Mouse (Mus musculus): ENCODE results near the gene Ccdc91.

Gene Ccdc91

DNA sequence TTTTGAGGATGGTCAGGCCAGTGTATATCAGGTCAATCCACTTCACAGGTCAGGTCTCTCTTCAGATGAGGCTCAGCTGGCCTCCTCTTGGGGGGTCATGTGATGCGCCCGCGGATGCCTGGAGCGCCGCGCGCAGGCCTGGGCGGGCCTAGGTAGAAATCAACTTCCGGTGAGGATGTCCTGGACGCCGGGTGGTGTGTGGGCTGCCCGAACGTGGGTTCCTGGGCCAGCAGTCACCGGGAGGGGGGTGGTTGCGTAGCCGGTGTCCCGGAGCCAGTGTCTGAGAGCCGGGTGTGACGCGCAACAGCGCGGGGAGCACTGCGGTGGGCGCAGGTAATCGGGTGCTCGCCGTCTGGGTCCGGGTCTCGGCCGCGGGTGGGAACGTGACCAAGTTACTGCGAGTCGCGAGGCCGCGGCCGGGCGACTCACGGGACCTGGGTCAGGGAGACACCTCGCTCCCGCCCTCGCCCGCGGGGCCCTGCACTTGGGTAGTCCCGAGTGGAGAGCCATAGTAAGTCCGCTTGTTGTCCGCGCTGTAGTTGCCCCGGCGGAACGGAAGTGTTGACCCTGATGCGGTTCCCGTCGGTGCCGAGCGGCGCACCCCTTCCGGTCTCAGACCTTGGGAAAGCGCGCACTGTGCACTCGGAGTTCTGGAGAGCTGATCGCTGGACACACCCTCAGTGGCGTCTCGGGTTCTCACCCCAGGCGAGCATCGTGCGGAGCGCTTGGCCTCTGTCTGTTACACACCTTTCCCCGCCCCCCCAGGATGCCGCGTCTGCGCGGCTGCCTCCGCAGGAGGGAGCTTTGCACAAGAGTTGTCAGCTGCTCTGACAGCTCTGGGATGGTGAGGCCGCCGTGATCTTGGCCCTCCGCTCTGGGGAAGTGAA lies at the start of gene Ccdc91:
Ccdc91 (plus strand) TSS at position 102 of the 887 bp plus-strand sequence.
- DNase-seq (ENCODE audit: low spot score): peak; percentile 64

- DNase-seq (ENCODE audit: low spot score): no peak
These were observed 48.6 kb upstream of the Ccdc91 start for GRCm38 (mm10) chr6:147426927-147427487.

- no peak for DNase-seq (ENCODE audit: low spot score)
These were observed 19.9 kb upstream of the Ccdc91 start for GRCm38 (mm10) chr6:147455775-147456174.

DNA sequence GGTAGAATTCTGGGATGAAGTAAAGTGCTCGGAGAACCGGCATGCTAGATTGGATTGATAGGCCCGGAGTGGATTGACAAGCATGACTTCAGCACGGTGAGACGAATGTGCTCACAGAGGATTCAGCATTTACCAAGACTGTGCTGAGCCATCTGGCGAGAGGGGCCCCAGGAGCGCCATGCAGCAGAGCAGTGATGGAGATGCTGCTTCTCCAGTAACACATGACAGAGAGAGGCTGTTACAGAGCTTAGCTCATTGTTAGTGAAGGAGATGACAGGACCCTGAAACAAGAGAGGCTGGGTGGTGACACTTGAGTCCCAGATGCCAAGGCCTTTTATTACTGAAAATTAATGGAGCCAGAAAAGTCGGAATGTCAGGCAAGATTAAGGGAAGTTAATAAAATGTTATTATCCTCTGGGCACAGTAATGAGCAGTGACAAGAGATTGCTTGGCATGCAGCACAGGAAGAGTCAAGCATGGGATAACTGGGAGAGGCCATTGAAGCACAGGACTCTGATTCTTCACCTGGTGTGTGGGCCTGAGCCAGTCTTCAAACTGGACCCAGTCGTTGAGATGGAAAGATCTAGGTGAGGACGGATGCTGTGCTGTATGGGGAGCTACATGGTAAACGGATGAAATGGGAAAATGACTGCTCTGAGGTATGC lies 16.9 kb upstream of the Ccdc91 start:
- no peak for DNase-seq (ENCODE audit: low spot score)

DNA sequence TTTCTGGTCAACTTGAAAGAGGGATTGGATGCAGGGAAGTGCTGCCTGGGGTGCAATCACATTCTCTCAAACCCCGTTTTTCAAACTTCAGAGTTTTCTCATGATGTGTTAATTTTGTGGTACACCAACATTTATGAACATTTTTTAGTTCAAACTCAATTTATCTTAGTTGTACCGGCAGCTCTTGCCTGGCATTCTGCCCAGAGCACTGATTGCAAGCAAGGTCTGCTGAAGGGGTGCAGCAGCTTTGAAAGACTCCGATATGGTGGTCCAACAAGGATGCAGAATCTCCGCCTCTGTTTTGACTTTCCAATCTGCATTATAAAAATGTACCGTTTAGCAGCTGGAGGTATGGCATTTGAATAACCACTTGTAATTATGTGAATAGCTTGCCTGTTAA lies 5.6 kb upstream of the Ccdc91 start:
- DNase-seq (ENCODE audit: low spot score): no peak

DNA sequence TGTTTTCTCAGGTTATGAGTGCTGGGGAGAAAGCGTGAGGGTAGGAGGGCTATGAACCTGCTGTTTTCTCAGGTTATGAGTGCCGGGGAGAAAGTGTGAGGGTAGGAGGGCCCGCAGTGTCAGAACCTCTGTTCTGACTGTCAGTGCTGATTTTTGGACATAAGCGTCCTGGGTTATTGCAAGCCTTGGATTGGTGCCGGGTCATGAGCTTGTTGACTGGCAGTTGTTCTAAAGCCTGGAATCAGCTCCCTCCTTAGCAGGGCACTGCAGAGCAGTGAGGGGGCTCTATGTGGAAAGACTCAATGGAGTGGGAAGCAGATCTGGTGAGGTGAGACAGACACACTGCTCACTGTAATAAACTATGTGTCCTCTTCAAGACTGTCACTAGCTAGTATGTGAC lies 5.5 kb downstream of the Ccdc91 start:
- DNase-seq (ENCODE audit: low spot score): no peak

- DNase-seq (ENCODE audit: low spot score): no peak
These were observed 14.5 kb downstream of the Ccdc91 start for GRCm38 (mm10) chr6:147490120-147490519.

- DNase-seq (ENCODE audit: low spot score): no peak
These were observed 16.9 kb downstream of the Ccdc91 start for GRCm38 (mm10) chr6:147492551-147492950.

GRCm38 (mm10) chr6:147501439-147501838 lies 25.8 kb downstream of the Ccdc91 start:
- no peak for DNase-seq (ENCODE audit: low spot score)

- no peak for DNase-seq (ENCODE audit: low spot score)
These were observed 30.4 kb downstream of the Ccdc91 start for GRCm38 (mm10) chr6:147506074-147506473.

DNA sequence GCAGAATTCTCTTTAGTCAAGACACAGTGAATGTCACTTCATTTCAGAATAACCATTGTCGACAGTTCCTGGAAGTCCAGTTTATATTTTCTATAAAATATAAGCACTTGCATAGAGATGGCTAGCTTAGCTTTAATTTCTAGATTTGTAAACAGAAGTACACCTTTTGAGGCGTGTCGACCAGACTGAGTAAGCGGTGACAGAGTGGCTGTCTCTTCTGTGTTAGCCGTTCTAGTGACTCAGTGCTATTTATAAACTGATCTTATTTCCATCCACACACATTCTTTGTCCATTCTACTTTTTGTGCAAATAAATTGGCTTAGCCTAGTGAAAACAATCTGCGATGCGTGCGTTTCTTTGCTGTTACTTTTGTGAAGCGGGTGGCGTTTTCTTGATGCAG lies 30.9 kb downstream of the Ccdc91 start:
- DNase-seq (ENCODE audit: low spot score): no peak

DNA sequence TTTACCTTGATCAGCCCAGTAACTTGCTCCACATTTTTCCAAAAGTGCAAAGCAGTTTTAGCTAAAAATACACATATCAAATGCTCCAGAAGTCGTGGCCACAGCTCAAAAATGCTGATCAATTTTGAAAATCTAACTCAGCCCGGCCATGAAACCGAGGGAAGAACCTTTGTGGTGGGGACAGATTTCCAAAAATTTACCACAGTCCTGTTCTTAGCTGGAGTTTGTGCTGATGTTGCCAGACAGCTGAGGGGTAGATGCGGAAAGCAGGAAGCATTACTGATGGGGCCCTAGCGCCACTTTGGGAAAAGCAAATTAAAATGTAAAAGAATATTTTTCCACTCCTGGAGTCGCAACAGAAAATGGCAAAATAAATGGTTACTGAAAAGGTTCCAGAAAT lies 31.6 kb downstream of the Ccdc91 start:
- no peak for DNase-seq (ENCODE audit: low spot score)

DNA sequence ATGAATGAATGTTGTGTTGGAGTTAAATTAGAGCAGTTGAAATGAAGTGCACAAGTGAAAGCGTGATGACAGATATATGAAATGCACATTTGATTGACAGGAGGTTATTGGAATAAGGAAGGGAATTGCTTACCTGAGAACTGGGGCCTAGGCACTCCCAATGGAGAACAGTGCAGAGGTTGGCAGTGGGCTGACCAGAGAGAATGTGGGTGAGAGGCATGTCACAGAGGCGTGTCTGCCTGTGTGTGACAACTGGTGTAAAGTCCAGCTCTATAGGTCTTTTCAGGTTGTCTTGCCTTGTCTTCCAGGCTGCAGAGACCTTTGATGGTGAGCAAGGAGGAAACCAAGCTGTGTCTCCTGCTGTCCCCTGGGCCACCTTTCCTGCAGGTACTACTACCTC lies 34.9 kb downstream of the Ccdc91 start:
- DNase-seq (ENCODE audit: low spot score): no peak

DNA sequence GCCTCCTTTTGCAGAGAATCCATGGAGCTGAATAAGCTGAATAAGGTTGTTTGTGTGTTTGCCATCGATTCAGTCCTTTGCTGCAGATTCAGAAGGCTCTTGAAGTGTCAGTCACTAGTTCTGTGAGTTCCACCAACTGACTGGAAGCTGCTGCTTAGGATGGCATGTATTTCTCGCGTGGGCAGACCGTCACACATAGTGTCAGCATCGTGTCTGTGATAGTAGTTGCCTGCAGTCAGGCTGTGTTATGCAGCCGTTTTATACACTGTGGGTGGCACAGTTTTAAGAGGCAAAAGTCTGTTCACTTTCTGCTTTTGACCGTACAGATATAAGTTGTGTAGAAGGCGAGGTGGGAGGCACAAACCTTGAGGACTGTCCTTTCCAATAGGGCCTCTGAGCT lies 42.3 kb downstream of the Ccdc91 start:
- DNase-seq (ENCODE audit: low spot score): no peak

- no peak for DNase-seq (ENCODE audit: low spot score)
These were observed 49.6 kb downstream of the Ccdc91 start for GRCm38 (mm10) chr6:147525236-147525635.

DNA sequence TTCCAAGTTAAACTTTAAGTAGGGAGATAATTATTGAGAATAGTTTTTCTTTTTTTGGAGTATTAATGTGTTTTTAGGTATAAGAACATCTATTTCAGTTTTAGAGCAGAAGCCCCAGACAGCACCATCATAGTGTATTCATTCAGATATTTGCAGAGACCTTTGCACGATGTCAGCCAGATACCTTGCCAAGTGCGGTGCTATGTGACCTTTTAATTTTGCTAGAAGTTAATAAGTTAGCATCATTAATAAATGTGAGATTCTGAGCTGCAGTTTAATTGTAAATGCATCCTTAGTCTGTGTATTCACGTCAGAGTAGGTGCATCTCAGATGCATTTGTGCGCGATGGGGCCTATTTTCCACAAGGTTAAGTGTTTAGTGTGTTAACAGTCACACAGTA lies 59.3 kb downstream of the Ccdc91 start:
- no peak for DNase-seq (ENCODE audit: low spot score)

DNA sequence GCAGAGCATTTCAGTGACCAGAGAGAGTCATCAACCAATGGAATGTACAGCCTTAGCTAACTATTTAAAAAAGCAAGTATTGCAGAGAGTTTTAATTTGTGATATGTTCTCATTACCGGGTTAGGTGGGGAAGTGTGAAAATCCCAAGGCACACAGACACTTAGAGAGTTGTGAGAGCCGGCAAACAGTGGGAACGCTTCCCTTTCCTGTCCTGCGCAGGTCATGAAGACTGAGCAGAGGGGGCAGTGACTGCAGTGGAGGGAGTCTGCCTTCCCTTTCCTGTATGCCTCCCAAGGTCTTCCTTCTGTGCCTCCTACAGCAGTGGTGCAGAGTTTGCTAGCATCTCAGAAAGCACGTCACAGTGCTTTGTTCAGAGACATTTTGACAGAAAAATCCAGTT lies 62.6 kb downstream of the Ccdc91 start:
- DNase-seq (ENCODE audit: low spot score): no peak

- no peak for DNase-seq (ENCODE audit: low spot score)
These were observed 63.5 kb downstream of the Ccdc91 start for GRCm38 (mm10) chr6:147539056-147539600.

DNA sequence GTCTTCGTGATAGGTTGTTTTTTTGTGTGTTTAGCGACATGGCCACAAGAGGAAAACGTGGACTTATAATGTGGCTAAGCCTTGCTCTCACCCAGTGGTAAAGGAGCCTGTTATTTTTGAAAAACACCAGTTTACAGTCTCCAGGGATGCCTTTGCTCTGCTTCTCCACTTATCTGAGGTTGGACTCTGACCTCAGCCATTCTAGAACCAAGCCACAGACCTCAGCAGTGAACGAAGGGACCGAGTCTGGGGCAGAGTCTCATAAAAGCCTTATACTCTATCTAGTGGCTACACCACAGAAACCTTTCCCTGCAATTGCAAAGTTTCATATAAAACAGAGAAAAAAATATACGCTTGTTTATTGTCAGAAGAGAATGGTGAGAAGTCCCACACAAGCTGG lies 65.3 kb downstream of the Ccdc91 start:
- no peak for DNase-seq (ENCODE audit: low spot score)

GRCm38 (mm10) chr6:147555591-147555990 lies 80.0 kb downstream of the Ccdc91 start:
- no peak for DNase-seq (ENCODE audit: low spot score)

- DNase-seq (ENCODE audit: low spot score): no peak
These were observed 83.7 kb downstream of the Ccdc91 start for GRCm38 (mm10) chr6:147559316-147559715.

DNA sequence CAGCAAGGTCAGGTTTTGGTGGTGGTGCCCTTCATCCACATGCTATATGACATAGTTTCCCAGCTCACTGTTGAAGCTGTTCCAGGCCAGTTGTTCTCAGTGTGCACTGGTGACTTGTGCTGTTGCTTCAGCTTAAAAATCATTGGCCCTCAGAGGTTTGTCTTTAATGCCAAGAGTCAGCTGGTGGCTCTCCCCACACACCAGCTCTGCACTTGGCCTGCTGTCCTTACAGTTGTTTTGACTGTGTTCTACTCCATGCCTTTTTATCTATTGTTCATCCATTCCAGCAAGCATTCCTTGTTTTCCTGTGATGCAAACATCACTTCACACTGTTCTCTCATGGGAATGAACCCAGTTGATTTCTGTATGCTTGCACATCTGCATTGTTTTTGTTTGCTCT lies 84.8 kb downstream of the Ccdc91 start:
- no peak for DNase-seq (ENCODE audit: low spot score)

DNA sequence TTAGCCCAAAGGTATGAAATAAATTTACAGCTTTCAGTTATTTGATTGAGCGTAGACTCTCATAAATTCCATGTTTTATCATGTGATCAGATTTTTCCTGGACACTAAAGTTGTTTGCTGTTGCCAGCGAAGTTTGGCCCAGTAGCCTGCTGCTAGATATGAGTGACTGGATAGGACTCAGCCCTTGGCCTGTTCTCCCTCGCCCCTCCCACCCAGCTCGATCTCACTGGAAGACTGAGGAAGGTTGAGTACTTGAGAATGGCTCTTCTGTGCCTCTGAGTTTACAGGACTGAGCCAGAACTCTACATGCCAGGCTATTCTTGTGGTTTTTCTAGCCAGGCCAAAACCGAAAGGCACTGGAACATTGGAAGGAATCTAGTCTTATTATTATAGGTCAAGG lies 93.6 kb downstream of the Ccdc91 start:
- DNase-seq (ENCODE audit: low spot score): no peak

Measured in spleen, adult 12 weeks (tissue).